Mouse (Mus musculus) limb, embryonic 11.5 days (tissue): ENCODE results near the gene Gm10273. TPM values are rescaled to one million over a fixed set of nuclear protein-coding genes. Genes with fewer than 3 reads are reported as not detected.

ENCODE experiments used
- ATAC-seq: fragments of 200-750 bp; cut with Nextera tagmentation; 2 replicates; pipeline ENCODE4 v1.8.0; 2017; ENCODE audit warnings: low read depth; ENCODE audit not compliant: insufficient number of reproducible peaks, low FRiP score, low TSS enrichment
- DNase-seq: peaks from one replicate; pipeline ENCODE4 v3.0.0-alpha.2; 2015; ENCODE audit warnings: low spot score
- H3K27ac ChIP-seq: fragments of 300-500 bp; sonication (generic); replicated peaks from 2 replicates; pipeline ENCODE4 v1.5.1; 2014; ENCODE audit warnings: low read depth, mild to moderate bottlenecking, low read length
- H3K27me3 ChIP-seq: fragments of 300-500 bp; sonication (generic); 2 replicates; pipeline ENCODE4 v1.6.1; 2014; ENCODE audit warnings: mild to moderate bottlenecking, low read length, mixed read lengths; ENCODE audit not compliant: control insufficient read depth, insufficient read depth
- H3K36me3 ChIP-seq: fragments of 300-500 bp; sonication (generic); 2 replicates; pipeline ENCODE4 v1.6.1; 2014; ENCODE audit warnings: mild to moderate bottlenecking, low read length, moderate library complexity, mixed read lengths; ENCODE audit not compliant: control insufficient read depth, insufficient read depth
- H3K4me1 ChIP-seq: fragments of 300-500 bp; sonication (generic); 2 replicates; pipeline ENCODE4 v1.6.1; 2014; ENCODE audit warnings: low read length, mixed read lengths; ENCODE audit not compliant: control insufficient read depth, insufficient read depth
- H3K4me2 ChIP-seq: fragments of 300-500 bp; sonication (generic); 2 replicates; pipeline ENCODE4 v1.6.1; 2014; ENCODE audit warnings: low read depth, mild to moderate bottlenecking, moderate library complexity; ENCODE audit not compliant: severe bottlenecking
- H3K4me3 ChIP-seq: fragments of 300-500 bp; sonication (generic); 2 replicates; pipeline ENCODE4 v1.5.1; 2014; ENCODE audit warnings: low read depth, low read length
- H3K9ac ChIP-seq: fragments of 300-500 bp; sonication (generic); 2 replicates; pipeline ENCODE4 v1.6.1; 2014; ENCODE audit warnings: mild to moderate bottlenecking, low read length
- H3K9me3 ChIP-seq: fragments of 300-500 bp; sonication (generic); 2 replicates; pipeline ENCODE4 v1.6.1; 2016; ENCODE audit warnings: low read length; ENCODE audit not compliant: control insufficient read depth
- whole genome bisulfite sequencing: fragments of 180-500 bp; shearing (Covaris S2); extraction: QIAGEN DNeasy Blood & Tissue Kit; methylation state at CpG from one replicate; pipeline ENCODE4 v1.1.7; 2014; 5-methylcytosine and 5-hydroxymethylcytosine counted together
- polyA plus RNA-seq: library from polyadenylated mRNA; unstranded; fragments of >200 nt; fragmentation: Nextera tagmentation; extraction: Ambion mirVana; gene quantifications from 2 replicates; pipeline ENCODE4 v1.2.1, GENCODE M21; 2014

The Gm10273 gene
- polyA plus RNA-seq, 1 experiment from 2014 or later, result 5.1 TPM

DNA sequence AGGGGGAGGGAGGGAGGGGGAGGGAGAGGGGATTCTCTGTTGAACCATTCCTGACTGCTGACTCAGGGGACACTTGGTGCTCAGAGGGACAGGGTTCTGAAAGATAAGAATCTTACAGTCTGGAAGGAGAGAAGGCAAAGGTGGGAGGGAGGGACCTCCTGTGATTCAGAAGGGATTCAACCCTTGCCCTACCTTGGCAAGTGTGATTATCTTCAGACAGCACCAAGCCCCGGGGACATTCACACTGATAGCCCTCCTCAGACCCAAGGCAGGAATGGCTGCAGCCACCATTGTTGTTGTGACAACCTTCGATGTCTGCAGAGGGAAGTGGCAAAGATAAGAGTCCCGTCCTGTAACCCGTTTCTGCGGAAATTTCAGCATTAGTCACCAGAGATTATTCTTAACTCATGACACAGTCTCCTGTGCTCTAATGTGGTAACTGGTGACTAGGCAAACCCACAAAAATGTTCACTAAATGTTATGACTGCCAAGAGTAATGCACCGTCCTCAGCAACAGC is 35.3 kb downstream of the Gm10273 start:
- WGBS, result 73% methylated on average over 6 of the region's 6 CpGs
- no peaks in the 10 kb centered on the region for H3K36me3 ChIP-seq
- ATAC-seq (no peak), DNase-seq (no peak)
- no peak overlapping the region for H3K9ac ChIP-seq
- no peak overlapping the region for H3K4me3 ChIP-seq
- H3K27me3 ChIP-seq, result no peaks in the 10 kb centered on the region
- no peaks in the 10 kb centered on the region for H3K4me1 ChIP-seq
- H3K9me3 ChIP-seq, result no peaks in the 10 kb centered on the region
- H3K27ac ChIP-seq, result no peak overlapping the region
- no peak overlapping the region for H3K4me2 ChIP-seq

GRCm38 (mm10) chr10:59435746-59436145 is 40.3 kb downstream of the Gm10273 start:
- DNase-seq (no peak), ATAC-seq (no peak)
- Histone ChIP-seq H3K4me1 (no peaks in the 10 kb centered on the region), H3K27ac (no peak overlapping the region), H3K9ac (no peak overlapping the region), H3K4me3 (no peak overlapping the region), H3K4me2 (no peak overlapping the region), H3K27me3 (no peaks in the 10 kb centered on the region), H3K9me3 (no peaks in the 10 kb centered on the region), H3K36me3 (no peaks in the 10 kb centered on the region)
- WGBS, result 95% methylated on average over 18 of the region's 18 CpGs

DNA sequence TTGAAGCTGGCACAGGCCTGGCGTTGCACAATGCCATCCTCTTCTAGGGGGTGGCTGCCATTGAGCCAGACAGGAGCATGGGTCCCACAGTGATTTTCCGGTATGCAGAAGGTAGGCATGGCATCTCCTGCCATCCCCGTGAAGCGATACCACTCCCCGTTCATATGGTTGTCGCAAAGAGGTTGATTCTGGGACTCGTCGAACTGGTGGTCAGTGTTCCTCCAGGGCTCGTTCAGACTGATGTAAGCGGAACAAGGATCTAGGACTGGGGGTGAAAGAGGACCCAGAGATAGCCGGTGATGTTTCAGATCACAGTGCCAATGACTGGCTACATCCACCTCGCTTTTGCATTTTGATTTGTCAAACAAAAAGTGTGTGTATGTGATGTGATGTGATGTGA is 43.2 kb downstream of the Gm10273 start:
- no peaks in the 10 kb centered on the region for H3K9me3 ChIP-seq
- no peak for ATAC-seq
- 94% methylated on average over 12 of the region's 12 CpGs for WGBS

GRCm38 (mm10) chr10:59439508-59439931 is 44.1 kb downstream of the Gm10273 start:
- H3K4me3 ChIP-seq, result no peak overlapping the region
- no peak overlapping the region for H3K9ac ChIP-seq
- no peaks in the 10 kb centered on the region for H3K36me3 ChIP-seq
- 42% methylated on average over 5 of the region's 5 CpGs for WGBS
- DNase-seq (no peak), ATAC-seq (no peak)
- H3K9me3 ChIP-seq, result no peaks in the 10 kb centered on the region
- H3K27me3 ChIP-seq, result no peaks in the 10 kb centered on the region
- no peak overlapping the region for H3K27ac ChIP-seq
- H3K4me1 ChIP-seq, result no peaks in the 10 kb centered on the region
- no peak overlapping the region for H3K4me2 ChIP-seq

More for the DNA sequence above, 43.2 kb downstream of the Gm10273 start:
- H3K9ac ChIP-seq, result no peak overlapping the region
- H3K4me2 ChIP-seq, result no peak overlapping the region
- H3K27me3 ChIP-seq, result no peaks in the 10 kb centered on the region
- H3K4me1 ChIP-seq, result no peaks in the 10 kb centered on the region
- no peak overlapping the region for H3K27ac ChIP-seq
- H3K36me3 ChIP-seq, result no peaks in the 10 kb centered on the region
- no peak for DNase-seq
- no peak overlapping the region for H3K4me3 ChIP-seq

- H3K4me3 ChIP-seq, result no peak overlapping the region
- no peak overlapping the region for H3K27ac ChIP-seq
- no peaks in the 10 kb centered on the region for H3K4me1 ChIP-seq
- 78% methylated on average over 6 of the region's 6 CpGs for WGBS
- no peak overlapping the region for H3K4me2 ChIP-seq
- H3K27me3 ChIP-seq, result no peaks in the 10 kb centered on the region
- H3K9ac ChIP-seq, result no peak overlapping the region
- no peaks in the 10 kb centered on the region for H3K9me3 ChIP-seq
- no peak for ATAC-seq
- H3K36me3 ChIP-seq, result no peaks in the 10 kb centered on the region
- no peak for DNase-seq
These were observed 44.7 kb downstream of the Gm10273 start for GRCm38 (mm10) chr10:59440177-59440576.

DNA sequence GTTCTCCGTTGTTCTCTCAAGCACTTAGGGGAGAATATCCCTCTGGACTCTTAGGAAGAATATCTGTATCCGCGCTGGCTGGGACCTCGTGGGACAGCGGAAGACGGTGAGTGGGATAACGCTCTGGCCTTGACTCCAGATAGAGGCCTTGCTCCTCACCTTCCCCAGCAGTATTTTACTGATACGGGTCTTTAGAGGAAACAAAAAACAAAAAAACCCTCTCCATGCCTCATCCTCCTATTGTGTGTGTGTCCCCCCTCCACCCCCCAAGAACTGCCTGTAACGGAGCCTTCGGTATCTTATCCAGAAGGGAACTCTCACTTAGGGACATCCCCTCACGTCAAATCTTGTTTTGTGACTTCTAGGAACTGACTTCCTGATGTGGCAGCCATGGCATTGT is 46.3 kb downstream of the Gm10273 start, which contains the start of gene Oit3:
Gene Oit3, minus strand, starts transcription at position 44 of the 400 bp plus-strand sequence.
- Histone ChIP-seq H3K9ac (no peak within 1 kb of the TSS), H3K4me3 (no peak within 1 kb of the TSS), H3K9me3 (no peaks in the 10 kb centered on the region), H3K27me3 (no peaks in the 10 kb centered on the region), H3K4me2 (no peak within 1 kb of the TSS), H3K36me3 (no peaks in the 10 kb centered on the region), H3K4me1 (no peaks in the 10 kb centered on the region), H3K27ac (no peak within 1 kb of the TSS)
- ATAC-seq, result no peak
- DNase-seq, result no peak
- 86% methylated on average over 11 of the region's 11 CpGs for WGBS

DNA sequence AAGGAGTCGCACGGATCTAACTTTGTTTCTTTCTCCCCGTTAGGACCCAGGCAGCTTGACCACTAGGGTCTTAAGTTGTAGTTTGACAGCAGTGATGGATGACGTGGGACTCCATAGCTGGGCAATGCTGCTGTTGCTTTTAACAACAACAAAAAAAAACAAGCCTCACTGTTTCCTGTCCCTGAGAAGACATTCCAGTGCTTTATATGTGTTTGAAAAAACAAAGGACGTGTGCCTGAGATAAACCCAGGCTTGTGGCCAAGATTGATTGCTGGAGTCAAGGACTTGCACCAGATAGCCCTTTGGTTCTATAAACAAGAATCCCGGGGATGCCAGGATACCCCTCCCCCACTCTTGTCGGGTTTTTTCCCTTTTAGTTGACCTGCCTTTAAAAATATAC is 47.8 kb downstream of the Gm10273 start:
- H3K4me3 ChIP-seq, result no peak overlapping the region
- no peaks in the 10 kb centered on the region for H3K4me1 ChIP-seq
- H3K27ac ChIP-seq, result no peak overlapping the region
- H3K27me3 ChIP-seq, result no peaks in the 10 kb centered on the region
- H3K9ac ChIP-seq, result no peak overlapping the region
- 11% methylated on average over 7 of the region's 7 CpGs for WGBS
- no peaks in the 10 kb centered on the region for H3K9me3 ChIP-seq
- ATAC-seq (no peak), DNase-seq (no peak)
- no peak overlapping the region for H3K4me2 ChIP-seq
- no peaks in the 10 kb centered on the region for H3K36me3 ChIP-seq

GRCm38 (mm10) chr10:59444106-59444505 is 48.7 kb downstream of the Gm10273 start:
- no peak overlapping the region for H3K4me3 ChIP-seq
- no peaks in the 10 kb centered on the region for H3K9me3 ChIP-seq
- H3K9ac ChIP-seq, result no peak overlapping the region
- no peaks in the 10 kb centered on the region for H3K4me1 ChIP-seq
- no peak overlapping the region for H3K27ac ChIP-seq
- ATAC-seq (no peak), DNase-seq (no peak)
- WGBS, result 88% methylated on average over 3 of the region's 3 CpGs
- no peak overlapping the region for H3K4me2 ChIP-seq
- H3K27me3 ChIP-seq, result no peaks in the 10 kb centered on the region
- no peaks in the 10 kb centered on the region for H3K36me3 ChIP-seq

DNA sequence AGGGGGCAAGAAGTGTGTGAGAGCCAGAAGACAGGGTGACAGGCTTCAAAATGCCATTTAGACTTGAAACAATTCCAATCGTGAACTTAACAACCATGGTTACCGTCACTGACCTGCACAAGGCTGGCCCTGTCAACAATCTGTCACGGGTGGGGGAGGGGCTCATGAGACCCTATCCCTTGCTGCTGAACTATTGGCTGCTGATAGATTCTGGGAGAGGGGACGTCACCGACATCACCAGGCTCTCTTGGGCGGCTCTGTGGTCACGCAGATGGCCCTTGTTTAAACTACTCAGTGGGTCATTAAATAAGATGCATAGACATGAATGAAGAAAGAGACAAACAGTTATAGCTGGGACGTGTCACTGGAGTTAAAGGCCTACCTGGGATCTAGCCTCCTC is 49.2 kb downstream of the Gm10273 start:
- no peak for ATAC-seq
- H3K4me3 ChIP-seq, result no peak overlapping the region
- H3K27me3 ChIP-seq, result no peaks in the 10 kb centered on the region
- no peak overlapping the region for H3K9ac ChIP-seq
- WGBS, result 53% methylated on average over 8 of the region's 8 CpGs
- no peak overlapping the region for H3K4me2 ChIP-seq
- no peak overlapping the region for H3K27ac ChIP-seq
- no peak for DNase-seq
- no peaks in the 10 kb centered on the region for H3K36me3 ChIP-seq
- H3K4me1 ChIP-seq, result no peaks in the 10 kb centered on the region
- no peaks in the 10 kb centered on the region for H3K9me3 ChIP-seq
